Mouse (Mus musculus): Measurements from ENCODE around the gene Ddx3y.
A peak's percentile ranks its signal among the peaks of the same experiment; 100 is the strongest.

The Ddx3y gene

GRCm38 (mm10) chrY:1286171-1286795, at the start of gene Ddx3y:
Gene Ddx3y, minus strand, starts transcription at chrY:1286629.
- peak; percentile 96 for DNase-seq (ENCODE audit: low read depth, low spot score)

- no peak for DNase-seq (ENCODE audit: low read depth, low spot score)
These were observed 7.3 kb upstream of the Ddx3y start for GRCm38 (mm10) chrY:1293708-1294107.

- DNase-seq (ENCODE audit: low read depth, low spot score): peak; percentile 21
These were observed 694 bp downstream of the Ddx3y start for GRCm38 (mm10) chrY:1285735-1286134.

GRCm38 (mm10) chrY:1246117-1246516, 40.3 kb downstream of the Ddx3y start:
- no peak for DNase-seq (ENCODE audit: low read depth, low spot score)

- peak; percentile 96 for DNase-seq (ENCODE audit: low read depth, low spot score)
These were observed 41.0 kb downstream of the Ddx3y start, which contains the start of gene Uty for GRCm38 (mm10) chrY:1245426-1245863. Gene Uty, minus strand, starts transcription at chrY:1245759.

GRCm38 (mm10) chrY:1244940-1245339, 41.5 kb downstream of the Ddx3y start:
- DNase-seq (ENCODE audit: low read depth, low spot score): no peak

GRCm38 (mm10) chrY:1244421-1244820, 42.0 kb downstream of the Ddx3y start:
- DNase-seq (ENCODE audit: low read depth, low spot score): no peak

- DNase-seq (ENCODE audit: low read depth, low spot score): no peak
These were observed 66.4 kb downstream of the Ddx3y start for GRCm38 (mm10) chrY:1220001-1220400.
